ENCODE assay signal across 15 mouse cellular contexts in genomic region chr4:134113356-134113994, GRCm38 (mm10). TPM values are rescaled to one million over a fixed set of nuclear protein-coding genes. Genes with fewer than 3 reads are reported as not detected.
A peak's percentile ranks its signal among the peaks of the same experiment; 100 is the strongest.
DNase-seq lines count a peak whose midpoint lies in the region; ATAC-seq and TF ChIP-seq lines count a peak whose summit lies in the region.
"Had no signal": no experiment of that assay in that cellular context is flagged by ENCODE, and none has a peak within 500 bp of the region (broad histone marks: within the 10 kb centered on the region; RNA-seq: fewer than 3 reads in every experiment).

No protein-coding gene starts in this region.

- 82% methylated on average over 10 of the region's 10 CpGs for WGBS in thymus, adult 2 months
- WGBS in midbrain, embryonic 11.5 days, result 39% methylated on average over 10 of the region's 10 CpGs

- TF ChIP-seq CTCF in thymus, adult 2 months (IDR thresholded peaks at IDR 0.05; ENCODE audit: borderline replicate concordance, control insufficient read depth, extremely low read depth, insufficient read depth, low read length, poor library complexity), result no peak

- TF ChIP-seq POLR2A in thymus, adult 2 months (IDR thresholded peaks at IDR 0.05; ENCODE audit: control insufficient read depth, extremely low read depth, insufficient read depth, low read length, poor library complexity), result no peak

- no peaks in the 10 kb centered on the region for H3K36me3 ChIP-seq in thymus, adult 2 months (ENCODE audit: control insufficient read depth, insufficient read depth, low read length)
- no peaks in the 10 kb centered on the region for H3K36me3 ChIP-seq in midbrain, embryonic 11.5 days (ENCODE audit: control insufficient read depth, insufficient read depth, low read length)

- H3K9ac ChIP-seq in midbrain, embryonic 11.5 days (ENCODE audit: low read length), result peak overlapping the region; percentile 47; the same call in 1 of the 2 replicates
- H3K9ac ChIP-seq: liver, embryonic 14.5 days had no signal

- no peak overlapping the region for H3K4me2 ChIP-seq in midbrain, embryonic 11.5 days

- no peak overlapping the region for H3K4me3 ChIP-seq in thymus, adult 2 months (ENCODE audit: control insufficient read depth, insufficient read depth, low read length)
- H3K4me3 ChIP-seq in midbrain, embryonic 11.5 days (ENCODE audit: low read depth, low read length), result no peak overlapping the region

- H3K27me3 ChIP-seq in thymus, adult 2 months (ENCODE audit: control insufficient read depth, insufficient read depth, low read length), result no peaks in the 10 kb centered on the region
- H3K27me3 ChIP-seq in midbrain, embryonic 11.5 days (ENCODE audit: control insufficient read depth, insufficient read depth, low read length), result no peaks in the 10 kb centered on the region

- DNase-seq in embryo, embryonic 10 days (ENCODE audit: low spot score), result peak; percentile 48
- no peak for DNase-seq in embryo, embryonic 10.5 days (ENCODE audit: low spot score)
- no peak for DNase-seq in thymus, adult 2 months
- no peak for DNase-seq in thymus, adult 18-20 months
- DNase-seq in midbrain, embryonic 11.5 days (ENCODE audit: low spot score, missing footprints), result peak; percentile 85
- DNase-seq in cerebellum, postnatal 10 days, result no peak
- no peak for DNase-seq in right cerebral cortex, postnatal 14 days
- DNase-seq: cerebellum, adult 11-12 months; kidney, adult 11 months; right cerebral cortex, postnatal 25 days had no signal

- peak; percentile 73 for ATAC-seq in midbrain, embryonic 11.5 days (ENCODE audit: low FRiP score)
- no peak for ATAC-seq in erythroblast, adult 5-6 weeks (replicated peaks; ENCODE audit: low FRiP score, poor library complexity, severe bottlenecking)
- ATAC-seq: forebrain, embryonic 16.5 days had no signal

- H3K9me3 ChIP-seq in midbrain, embryonic 11.5 days (ENCODE audit: control insufficient read depth, low read length), result no peaks in the 10 kb centered on the region

- peaks cover 84% of the 10 kb centered on the region for H3K4me1 ChIP-seq in thymus, adult 2 months (replicated peaks; ENCODE audit: control insufficient read depth, insufficient read depth, low read length)
- peaks cover 12% of the 10 kb centered on the region for H3K4me1 ChIP-seq in midbrain, embryonic 11.5 days (ENCODE audit: control insufficient read depth, insufficient read depth, low read length)

- peak overlapping the region; percentile 99 for H3K27ac ChIP-seq in thymus, adult 2 months (ENCODE audit: control insufficient read depth, insufficient read depth, low read length)
- no peak overlapping the region; the same call in 1 of the 2 replicates for H3K27ac ChIP-seq in midbrain, embryonic 11.5 days (ENCODE audit: low read depth, low read length)
- H3K27ac ChIP-seq: liver, embryonic 14.5 days had no signal

RNA-seq across cellular contexts. Expression of gene Ubxn11, which starts 11.1 kb away (rescaled TPM):
- 91.3 and 120 TPM in 2 replicates for polyA plus RNA-seq in thymus, adult 2 months (2012; rRNA removed)
- 3.0 and 4.7 TPM in 2 replicates for polyA plus RNA-seq in midbrain, embryonic 11.5 days (2014; fragmentation: Nextera tagmentation; extraction: Ambion mirVana)
- total RNA-seq in erythroblast, adult 5-6 weeks (2015; ENCODE audit: low replicate concordance), result 0.84 TPM in 1 of 2 replicates, not detected in the other
- 2.4 TPM in 1 of 2 replicates, not detected in the other for total RNA-seq in erythroblast, adult 5-6 weeks (2017; ENCODE audit: low replicate concordance)

RNA-seq across cellular contexts. Expression of gene Sh3bgrl3, which starts 15.1 kb away (rescaled TPM):
- polyA plus RNA-seq in thymus, adult 2 months (2012; rRNA removed), result 1,368 and 1,549 TPM in 2 replicates
- polyA plus RNA-seq in midbrain, embryonic 11.5 days (2014; fragmentation: Nextera tagmentation; extraction: Ambion mirVana), result 308 and 312 TPM in 2 replicates
- total RNA-seq in erythroblast, adult 5-6 weeks (2015; ENCODE audit: low replicate concordance), result 231 and 242 TPM in 2 replicates
- total RNA-seq in erythroblast, adult 5-6 weeks (2017; ENCODE audit: low replicate concordance), result 56.2 and 119 TPM in 2 replicates

RNA-seq across cellular contexts. Expression of gene Cd52, which starts 18.6 kb away (rescaled TPM):
- 355 and 480 TPM in 2 replicates for polyA plus RNA-seq in thymus, adult 2 months (2012; rRNA removed)
- 4.3 and 4.7 TPM in 2 replicates for polyA plus RNA-seq in midbrain, embryonic 11.5 days (2014; fragmentation: Nextera tagmentation; extraction: Ambion mirVana)
- total RNA-seq in erythroblast, adult 5-6 weeks (2015; ENCODE audit: low replicate concordance), result 324 and 347 TPM in 2 replicates
- 146 and 324 TPM in 2 replicates for total RNA-seq in erythroblast, adult 5-6 weeks (2017; ENCODE audit: low replicate concordance)

RNA-seq across cellular contexts. Expression of gene Crybg2, which starts 52.9 kb away (rescaled TPM):
- 4.4 and 5.7 TPM in 2 replicates for polyA plus RNA-seq in thymus, adult 2 months (2012; rRNA removed)
- 0.89 and 0.98 TPM in 2 replicates for polyA plus RNA-seq in midbrain, embryonic 11.5 days (2014; fragmentation: Nextera tagmentation; extraction: Ambion mirVana)
- not detected in 2 replicates for total RNA-seq in erythroblast, adult 5-6 weeks (2015; ENCODE audit: low replicate concordance)
- total RNA-seq in erythroblast, adult 5-6 weeks (2017; ENCODE audit: low replicate concordance), result not detected in 2 replicates

RNA-seq across cellular contexts. Expression of gene Zfp683, which starts 59.8 kb away (rescaled TPM):
- 4.9 and 5.3 TPM in 2 replicates for polyA plus RNA-seq in thymus, adult 2 months (2012; rRNA removed)
- polyA plus RNA-seq in midbrain, embryonic 11.5 days (2014; fragmentation: Nextera tagmentation; extraction: Ambion mirVana), result not detected in 2 replicates
- not detected in 2 replicates for total RNA-seq in erythroblast, adult 5-6 weeks (2015; ENCODE audit: low replicate concordance)
- not detected in 2 replicates for total RNA-seq in erythroblast, adult 5-6 weeks (2017; ENCODE audit: low replicate concordance)
- total RNA-seq: layer of hippocampus, postnatal 10 days had no signal
- polyA plus RNA-seq: forebrain, embryonic 16.5 days; heart, embryonic 14.5 days had no signal

Comparison
In these comparisons a context has a peak if more than half of its experiments do, and no peak if none do; other contexts are left out.
1. DNase-seq: peak in embryo, embryonic 10 days (single experiment) and midbrain, embryonic 11.5 days (single experiment); none in embryo, embryonic 10.5 days (single experiment), thymus, adult 2 months (single experiment), thymus, adult 18-20 months (0 of 2), cerebellum, postnatal 10 days (0 of 2) and right cerebral cortex, postnatal 14 days (single experiment).
2. RNA of gene Ubxn11, which starts 11.1 kb away (polyA plus RNA-seq): 91.3 to 120 TPM in thymus, adult 2 months; 3.0 to 4.7 TPM in midbrain, embryonic 11.5 days; every median in the first group is over 10 times any median in the second.
3. RNA of gene Cd52, which starts 18.6 kb away (polyA plus RNA-seq): 355 to 480 TPM in thymus, adult 2 months; 4.3 to 4.7 TPM in midbrain, embryonic 11.5 days; every median in the first group is over 10 times any median in the second.